Mouse (Mus musculus): Measurements from ENCODE around the gene Trpm5.

The Trpm5 gene

GRCm38 (mm10) chr7:143105258-143105897 lies 10.9 kb upstream of the Trpm5 start:
- DNase-seq: no peak

GRCm38 (mm10) chr7:143100759-143101158 lies 6.3 kb upstream of the Trpm5 start:
- no peak for DNase-seq

- no peak for DNase-seq
Observed at GRCm38 (mm10) chr7:143095554-143095907, 1.1 kb upstream of the Trpm5 start.

DNA sequence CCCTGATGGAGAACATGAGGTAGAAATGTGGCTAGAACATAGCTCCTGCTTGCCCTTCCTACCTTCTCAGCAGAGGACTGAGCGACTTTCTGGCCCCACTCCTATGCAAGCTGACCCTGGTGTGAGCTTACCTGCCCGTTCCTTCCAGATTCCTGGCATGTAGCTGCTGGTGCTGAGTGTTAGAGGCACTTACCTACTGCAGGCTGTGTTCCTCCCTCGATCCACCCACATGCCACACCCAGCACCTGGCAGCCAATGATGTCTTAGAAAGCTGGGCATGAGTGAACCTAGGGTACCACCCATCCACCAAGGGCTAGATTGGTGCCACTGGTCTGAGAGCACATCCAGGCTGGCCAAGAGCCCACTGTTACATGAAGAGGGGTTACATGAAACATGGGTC lies 595 bp downstream of the Trpm5 start:
- no peak for DNase-seq

- DNase-seq: no peak
Observed at GRCm38 (mm10) chr7:143087070-143087579, 7.3 kb downstream of the Trpm5 start.

DNA sequence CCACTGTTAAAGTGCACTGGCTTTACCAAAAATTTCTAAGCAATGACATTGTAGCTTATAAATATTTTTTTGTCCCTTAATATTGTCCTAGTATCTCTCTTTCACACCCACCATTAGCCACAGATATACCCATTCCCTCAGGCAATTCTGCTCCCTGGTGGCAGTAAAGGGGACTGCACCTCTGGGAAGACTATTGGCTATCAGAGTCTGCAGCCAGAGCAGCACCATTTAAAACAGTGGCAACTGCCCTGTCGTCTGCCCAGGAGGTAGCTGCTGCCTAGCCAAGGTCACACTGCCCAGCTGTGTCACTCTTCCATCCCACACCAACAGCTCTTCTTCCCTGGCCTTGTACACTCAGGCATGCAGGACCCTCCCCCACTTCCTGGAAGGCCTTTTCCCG lies 8.1 kb downstream of the Trpm5 start:
- peak in 1 of 2 experiments; percentile 18 for DNase-seq

- DNase-seq: no peak
Observed at GRCm38 (mm10) chr7:143083708-143084107, 10.7 kb downstream of the Trpm5 start.

GRCm38 (mm10) chr7:143082024-143082423 lies 12.4 kb downstream of the Trpm5 start:
- no peak for DNase-seq

DNA sequence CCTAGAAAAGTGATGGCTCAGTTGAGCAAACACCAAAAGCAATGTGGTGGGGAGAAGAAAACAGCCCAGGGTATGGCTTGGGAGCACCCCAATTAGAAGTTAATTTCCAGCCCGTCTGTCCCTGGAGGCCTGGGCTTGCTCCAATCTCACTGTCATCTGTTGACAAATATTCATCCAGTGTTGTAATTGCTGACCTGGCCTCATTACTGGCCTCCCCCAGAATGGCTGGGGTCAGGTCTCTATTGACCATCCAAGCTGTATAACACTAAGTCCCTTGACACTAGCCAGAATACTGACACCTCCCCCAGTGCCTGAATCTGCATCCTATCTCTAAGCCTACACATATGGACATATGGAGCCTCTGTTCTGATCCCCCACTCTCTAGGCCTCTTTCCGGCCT lies 17.1 kb downstream of the Trpm5 start:
- DNase-seq: no peak

DNA sequence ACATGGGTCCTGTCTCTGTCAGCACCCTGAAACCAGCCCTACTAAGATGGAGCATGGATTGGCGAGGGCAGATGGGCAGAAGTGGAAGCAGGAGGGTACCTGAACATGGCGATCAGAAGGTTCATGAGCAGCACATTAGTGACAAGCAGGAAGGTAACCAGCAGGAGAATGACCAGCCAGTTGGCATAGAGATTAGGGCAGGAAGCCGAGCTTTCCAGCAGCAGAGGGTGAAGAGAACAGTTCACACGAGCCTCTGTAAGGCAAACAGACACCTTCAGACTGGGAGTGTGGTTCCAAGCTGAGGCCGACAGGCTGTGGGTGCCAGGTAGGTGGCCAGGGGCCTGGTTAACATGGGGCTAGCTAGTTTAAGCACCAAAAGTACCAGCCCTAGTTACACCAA lies 19.0 kb downstream of the Trpm5 start:
- no peak for DNase-seq

DNA sequence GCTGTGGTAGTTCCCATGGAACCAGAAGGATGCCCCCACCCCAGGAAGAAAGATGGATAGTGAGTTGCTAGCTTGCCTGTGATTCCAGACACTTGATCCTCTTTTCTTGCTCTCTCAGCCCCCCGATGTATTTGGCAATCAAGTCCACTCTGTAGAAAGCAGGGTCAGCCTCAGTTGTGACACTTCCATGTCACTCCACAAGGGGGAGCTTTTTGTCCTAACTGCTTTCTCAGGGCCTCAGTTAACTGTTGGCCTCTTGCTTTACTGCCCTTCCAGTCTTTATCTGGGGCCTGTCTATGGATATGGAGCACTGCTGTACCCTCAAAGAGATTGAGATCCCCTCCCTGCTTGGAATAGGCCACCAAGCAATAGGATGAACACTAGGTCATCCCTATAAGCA lies 21.4 kb downstream of the Trpm5 start:
- DNase-seq: no peak

DNA sequence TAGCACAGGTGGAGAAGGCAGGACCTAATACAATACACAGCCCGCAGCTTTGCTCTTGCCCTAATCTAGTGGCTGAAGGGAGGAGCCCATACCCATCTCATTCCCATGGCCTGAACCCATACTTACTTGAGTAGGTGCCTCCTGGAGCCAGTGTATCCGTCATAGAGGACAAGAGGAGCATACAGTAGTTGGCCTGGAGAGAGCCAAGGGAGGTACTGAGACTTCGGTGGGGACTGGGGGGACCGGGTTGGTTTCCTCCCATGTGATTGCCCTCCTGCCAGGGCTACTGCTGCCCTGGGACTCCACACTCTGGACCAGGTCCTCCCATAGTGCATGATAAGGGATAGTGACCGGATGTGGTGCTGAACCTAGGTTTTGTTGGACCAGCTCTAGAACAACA lies 21.8 kb downstream of the Trpm5 start:
- DNase-seq: no peak

DNA sequence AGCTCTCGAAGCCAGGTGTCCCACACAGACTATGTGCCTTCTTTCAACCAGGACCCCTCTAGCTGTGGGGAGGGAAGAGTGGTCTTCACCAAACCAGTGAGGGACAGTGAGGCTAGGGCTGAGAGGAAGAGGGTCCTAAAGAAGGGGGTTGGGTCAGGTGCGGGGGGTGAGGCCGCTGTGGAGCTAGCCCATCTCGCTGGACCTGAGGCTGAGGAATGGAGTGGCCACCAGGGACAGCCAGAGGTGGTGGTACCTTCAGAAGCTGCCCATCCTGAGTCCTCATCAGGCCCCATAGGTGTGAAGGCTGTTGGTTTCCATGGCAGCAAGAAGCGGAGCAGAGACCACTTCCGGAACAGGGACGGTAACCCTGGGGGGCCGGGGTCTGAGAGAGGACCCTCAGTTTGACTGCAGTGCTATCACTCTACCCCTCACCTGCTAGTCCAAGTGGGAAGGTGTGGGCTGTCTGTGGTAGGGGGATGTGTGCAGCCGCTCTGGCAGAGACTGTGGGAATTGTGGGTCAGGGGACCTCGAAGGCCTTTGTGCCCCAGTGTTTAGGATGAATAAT lies 23.9 kb downstream of the Trpm5 start:
- no peak for DNase-seq

GRCm38 (mm10) chr7:143069751-143070400 lies 24.6 kb downstream of the Trpm5 start:
- peak; percentile 31 to 42 for DNase-seq

DNA sequence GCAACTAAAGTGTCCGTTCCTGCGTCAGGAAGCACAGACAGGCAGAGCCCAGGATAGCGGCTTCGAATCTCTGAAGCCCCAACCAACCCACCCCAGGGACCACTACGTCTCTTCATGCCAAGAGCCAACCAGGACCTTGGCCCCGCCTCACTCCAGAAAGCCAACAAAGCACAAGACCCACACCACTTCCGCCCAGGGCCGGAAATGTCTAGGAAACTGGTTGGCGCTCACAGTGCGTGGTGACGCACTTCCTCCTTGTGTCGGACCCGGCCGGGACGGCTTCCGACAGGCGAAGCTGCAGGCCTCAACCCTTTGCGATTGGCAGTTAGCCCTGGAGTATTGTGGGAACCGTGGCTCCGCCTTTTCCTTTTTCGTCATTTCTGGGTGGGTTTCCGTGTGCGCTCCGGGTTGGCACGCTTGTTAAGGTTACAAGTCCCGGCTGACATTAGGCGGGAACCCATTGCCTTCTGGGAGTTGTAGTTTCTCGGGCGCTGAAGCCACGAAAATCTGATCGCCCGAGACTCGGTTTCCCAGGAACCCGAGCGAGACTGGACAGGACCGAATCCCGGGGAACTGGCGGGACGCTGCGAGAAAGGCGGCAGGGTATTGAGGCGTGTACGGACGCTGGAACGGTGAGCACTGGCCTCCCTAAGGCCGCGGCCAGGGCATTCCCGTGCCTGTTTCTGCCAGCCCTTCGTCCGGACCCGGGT lies 25.4 kb downstream of the Trpm5 start, which contains the start of gene Tssc4:
Tssc4 (plus strand) TSS at position 368 of the 710 bp plus-strand sequence.
- peak; percentile 95 to 98 for DNase-seq

GRCm38 (mm10) chr7:143068316-143068881 lies 26.0 kb downstream of the Trpm5 start:
- peak in 1 of 2 experiments; percentile 36 for DNase-seq

DNA sequence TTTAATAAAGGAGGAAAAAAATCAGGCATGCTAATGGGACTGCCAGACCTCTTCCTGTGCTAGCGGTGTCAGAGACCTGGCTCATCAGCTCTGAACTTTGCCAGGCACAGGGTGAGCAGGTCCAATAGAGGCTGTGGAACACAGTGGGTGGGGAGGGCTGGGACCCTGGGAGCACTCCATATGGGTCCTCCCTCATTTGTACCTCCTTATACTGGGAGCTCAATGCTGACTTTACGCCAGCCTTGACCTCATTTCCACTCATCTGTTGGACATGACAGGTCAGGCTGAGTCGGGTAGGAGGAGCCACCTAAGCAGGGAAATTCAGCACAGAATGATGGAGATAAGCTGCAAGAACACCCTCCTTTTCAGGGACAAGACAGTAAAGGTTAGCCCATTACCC lies 26.5 kb downstream of the Trpm5 start:
- DNase-seq: no peak

GRCm38 (mm10) chr7:143067469-143067868 lies 27.0 kb downstream of the Trpm5 start:
- no peak for DNase-seq

DNA sequence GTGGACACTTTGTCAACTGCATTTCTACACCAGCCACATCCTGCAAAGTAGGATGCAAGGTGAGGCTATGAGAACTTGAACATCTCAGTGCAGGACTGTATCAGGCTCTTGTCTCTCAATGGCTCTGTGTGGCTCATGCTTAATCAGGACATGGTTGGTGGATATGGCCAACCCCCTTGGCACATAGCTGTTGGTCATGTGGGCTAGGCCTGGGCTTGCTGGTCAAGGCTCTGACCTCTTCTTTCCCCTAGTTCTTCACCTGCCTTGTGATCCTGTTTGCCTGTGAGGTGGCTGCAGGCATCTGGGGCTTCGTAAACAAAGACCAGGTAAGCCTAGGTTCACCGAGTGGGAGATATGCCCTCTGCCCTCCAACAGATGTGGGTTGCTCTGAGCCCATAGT lies 28.8 kb downstream of the Trpm5 start:
- DNase-seq: no peak

DNA sequence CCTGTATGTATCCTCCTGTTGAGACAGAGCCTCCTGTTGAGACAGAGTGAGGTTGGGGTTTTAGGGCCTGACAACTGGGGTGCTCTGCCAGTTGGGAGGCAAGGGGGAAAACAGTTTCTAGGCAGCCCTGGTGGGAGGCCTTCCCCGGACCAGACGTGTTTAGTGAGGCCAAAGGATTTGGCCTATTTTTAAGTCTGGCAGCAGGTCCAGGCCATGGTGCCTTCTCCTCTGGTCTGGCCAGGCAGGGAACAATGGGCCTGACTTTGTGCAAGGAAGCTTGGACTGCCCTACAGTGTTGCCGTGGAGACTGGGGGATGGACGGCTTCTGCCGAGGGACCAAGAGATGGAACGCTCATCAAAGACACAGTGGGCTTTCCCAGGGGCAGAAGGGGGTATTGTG lies 30.2 kb downstream of the Trpm5 start:
- DNase-seq: no peak

DNA sequence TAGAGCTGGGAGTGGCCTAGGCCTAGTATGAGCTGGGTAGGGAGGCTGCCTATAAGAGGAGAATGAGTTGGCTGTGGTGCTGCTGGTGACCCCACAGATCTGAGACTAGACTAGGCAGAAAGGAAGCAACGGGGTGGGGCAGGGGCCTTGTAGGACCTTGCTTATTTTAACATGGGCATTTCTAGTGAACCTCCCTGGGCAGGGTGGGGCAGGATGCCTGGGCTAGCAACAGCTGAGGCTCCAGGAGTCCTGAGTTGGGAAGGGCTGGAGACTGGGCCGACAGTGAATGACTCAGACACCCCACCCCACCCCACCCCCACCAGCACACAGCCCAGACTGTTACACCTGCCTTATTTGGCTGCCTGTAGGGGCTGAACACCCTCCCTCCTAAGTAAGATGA lies 31.7 kb downstream of the Trpm5 start:
- no peak for DNase-seq

GRCm38 (mm10) chr7:143059202-143059870 lies 35.1 kb downstream of the Trpm5 start:
- DNase-seq: no peak

Measured in thymus, adult 18-20 months (tissue).